Mouse (Mus musculus): ENCODE data around the gene Smyd3.

DNA sequence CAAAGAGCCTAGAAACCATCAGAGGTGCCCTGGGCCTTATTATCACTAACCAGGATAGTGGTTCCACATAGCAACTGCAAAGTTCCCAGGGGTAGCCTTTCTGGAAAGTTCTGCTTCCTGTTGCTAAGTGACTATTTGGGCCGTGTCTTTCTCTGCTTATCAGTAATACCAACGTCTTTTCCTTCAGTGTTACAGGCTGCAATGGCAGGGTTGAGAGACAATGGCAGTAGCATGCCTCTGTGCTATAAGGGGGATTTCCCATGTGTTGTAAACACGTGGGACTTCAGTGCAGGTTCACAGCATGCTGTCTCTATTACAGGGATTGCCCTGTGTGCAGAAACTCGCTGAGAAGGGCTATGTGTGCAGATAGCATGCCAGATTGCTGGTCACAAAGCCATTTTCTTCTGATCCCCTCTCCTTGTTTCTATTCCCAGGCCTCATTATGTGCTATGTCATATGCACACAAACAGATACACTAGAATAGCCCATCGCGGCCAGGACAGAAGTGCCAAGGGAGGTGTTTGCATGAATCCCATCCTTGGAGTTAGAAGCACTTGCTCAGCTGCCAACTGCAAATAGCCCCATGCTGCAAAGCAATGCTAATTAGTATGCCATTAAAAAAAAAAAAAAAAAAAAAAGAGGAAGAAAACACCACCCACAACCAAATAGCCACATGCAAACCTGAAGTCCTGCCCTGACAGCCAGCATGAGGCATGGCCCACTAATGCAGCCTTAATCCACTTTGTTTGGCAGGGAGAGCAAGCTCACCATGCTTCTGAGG is 604.7 kb downstream of the Smyd3 start:
- TF ChIP-seq CTCF (IDR thresholded peaks at IDR 0.05; ENCODE audit: low read depth, low read length) (no peak), TAL1 (conservative IDR thresholded peaks at IDR 0.05; ENCODE audit: low read depth, low read length) (no peak), POLR2AphosphoS5 (IDR thresholded peaks at IDR 0.05; ENCODE audit: insufficient replicate concordance, low read depth, low read length) (no peak)

Data from G1E (cell line).